Mouse (Mus musculus) erythroid progenitor cell, adult 5-6 weeks (primary cell): ENCODE results near the gene Serpina11. TPM values are rescaled to one million over a fixed set of nuclear protein-coding genes. Genes with fewer than 3 reads are reported as not detected.
"Not testable (repeated sequence)": the region's sequence is repeated elsewhere in the genome, so short reads cannot be mapped to it uniquely, and the experiment has no call there.

ENCODE experiments used
- ATAC-seq: replicated peaks from 2 replicates; pipeline ENCODE4 v1.8.0; 2016; ENCODE audit warnings: moderate number of reproducible peaks, mild to moderate bottlenecking, moderate TSS enrichment, inconsistent platforms; ENCODE audit not compliant: poor library complexity, low FRiP score, severe bottlenecking
- total RNA-seq, 2 experiments: library from RNA; stranded (forward) in 1 of 2; stranded (reverse) in 1 of 2; fragments of 150-400 nt in 1 of 2; fragments of 186-747, 209-891 nt in 1 of 2; gene quantifications; 2 replicates each; pipeline versions ENCODE4 v1.2.3 to v1.2.4; 2015 to 2017; ENCODE audit warnings: low replicate concordance in 2 of 2

Serpina11 gene
- total RNA-seq, 2 experiments from 2014 or later: not detected

- ATAC-seq: no peak
Measured at GRCm38 (mm10) chr12:103977846-103978245, 11.9 kb downstream of the Serpina11 start.

DNA sequence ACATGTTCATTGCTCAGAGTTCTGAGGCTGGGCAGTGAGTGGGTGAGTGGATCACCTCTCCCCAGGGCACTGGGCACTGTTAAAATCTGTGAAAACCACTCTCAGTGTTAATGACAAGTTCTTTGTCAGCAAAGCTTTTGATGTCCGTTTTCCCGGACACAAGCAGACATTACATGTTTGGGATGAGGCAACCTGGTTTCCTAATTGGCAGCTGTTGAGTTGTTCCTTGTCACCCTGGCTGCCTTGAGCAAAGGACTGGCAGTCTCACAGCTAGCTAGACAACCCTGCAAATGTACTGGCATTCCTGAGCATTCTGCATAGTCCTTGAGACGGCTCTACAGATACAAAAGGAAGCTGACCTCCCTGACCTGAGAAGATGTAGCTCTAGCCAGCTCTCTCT lies 12.7 kb downstream of the Serpina11 start:
- no peak for ATAC-seq

DNA sequence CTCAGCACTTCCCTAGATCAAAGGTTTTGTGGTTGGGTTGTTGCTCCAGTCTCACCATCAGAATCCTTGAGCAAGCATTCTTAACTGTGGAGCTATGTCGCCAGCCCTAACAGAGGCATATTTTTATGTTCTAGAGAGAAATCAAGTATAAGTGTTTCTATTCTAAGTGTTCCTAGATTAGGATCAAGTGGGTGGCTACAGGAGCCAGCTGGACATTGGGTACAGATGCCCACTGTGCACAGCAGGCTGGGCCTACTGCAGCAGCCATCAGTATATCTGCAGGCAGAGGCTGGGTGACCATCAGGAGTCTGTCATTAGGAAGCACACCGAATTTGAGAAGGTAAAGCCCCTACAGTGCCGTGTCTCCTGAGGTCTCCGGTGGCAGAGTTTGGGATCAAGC lies 18.7 kb downstream of the Serpina11 start:
- ATAC-seq: no peak

DNA sequence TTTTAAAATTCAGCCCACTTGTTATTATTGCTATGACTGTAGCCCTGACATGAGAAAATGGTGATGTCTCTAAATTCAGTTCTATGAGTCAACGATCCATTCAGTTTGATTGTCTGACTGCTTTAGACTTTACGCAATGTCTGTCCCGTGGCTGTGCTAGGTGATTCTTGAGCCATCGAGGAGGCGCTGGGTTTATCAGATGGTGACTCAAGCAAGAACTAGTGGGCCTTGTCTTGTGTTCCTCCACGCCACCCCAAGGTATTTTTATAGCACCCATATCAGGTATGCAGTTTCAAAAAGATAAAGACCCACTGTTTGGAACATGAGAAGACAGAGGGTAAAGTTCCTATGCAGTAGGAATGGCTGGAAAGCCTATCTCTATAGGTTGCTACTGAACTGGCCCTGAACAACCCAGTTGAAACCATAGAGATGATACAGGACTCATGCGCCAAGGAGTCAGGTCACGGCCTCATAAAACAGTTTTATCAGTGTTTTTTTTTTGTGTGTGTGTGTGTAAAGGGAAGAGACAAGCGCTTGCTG lies 20.1 kb downstream of the Serpina11 start:
- no peak for ATAC-seq

DNA sequence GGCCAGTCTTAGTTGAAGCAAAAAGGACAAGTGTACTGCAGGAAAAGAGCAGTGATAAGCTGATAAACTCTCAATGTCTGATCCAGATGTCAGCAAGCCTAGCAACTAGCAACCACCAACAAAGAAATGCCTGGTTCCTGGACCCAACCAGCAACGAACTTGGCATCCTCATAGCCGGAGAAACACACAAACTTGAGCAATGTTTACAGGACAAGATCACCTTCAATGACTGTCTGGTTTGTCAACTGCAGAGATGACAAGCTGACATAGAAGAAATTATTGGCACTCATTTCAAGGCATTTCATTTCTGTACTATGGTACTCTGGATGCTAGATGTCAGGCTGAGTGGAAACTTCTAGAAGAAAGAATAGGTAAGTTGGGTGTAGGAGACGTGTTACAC lies 23.0 kb downstream of the Serpina11 start:
- ATAC-seq: no peak

DNA sequence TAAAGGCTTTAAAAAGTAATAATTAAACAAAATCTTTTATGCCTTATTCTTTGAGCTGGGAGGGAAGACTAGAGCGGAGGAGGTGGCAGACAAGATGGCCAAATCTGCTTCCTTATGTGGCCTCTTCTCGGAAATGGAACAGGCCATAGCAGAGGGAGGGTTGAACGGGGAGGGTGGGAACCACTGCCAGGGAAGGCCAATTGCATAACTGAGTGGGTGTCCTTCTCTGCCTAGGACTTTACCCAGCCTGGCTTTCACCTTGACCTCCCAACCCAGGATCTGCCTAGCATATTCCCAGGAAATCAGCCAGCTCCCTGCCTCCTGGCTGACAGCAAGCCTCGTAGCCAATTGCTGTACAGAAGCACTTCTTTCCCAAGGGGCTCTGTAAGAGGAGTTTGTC lies 26.5 kb downstream of the Serpina11 start:
- no peak for ATAC-seq

GRCm38 (mm10) chr12:103962860-103963259 lies 26.9 kb downstream of the Serpina11 start:
- no peak for ATAC-seq

GRCm38 (mm10) chr12:103962337-103962736 lies 27.4 kb downstream of the Serpina11 start:
- no peak for ATAC-seq

DNA sequence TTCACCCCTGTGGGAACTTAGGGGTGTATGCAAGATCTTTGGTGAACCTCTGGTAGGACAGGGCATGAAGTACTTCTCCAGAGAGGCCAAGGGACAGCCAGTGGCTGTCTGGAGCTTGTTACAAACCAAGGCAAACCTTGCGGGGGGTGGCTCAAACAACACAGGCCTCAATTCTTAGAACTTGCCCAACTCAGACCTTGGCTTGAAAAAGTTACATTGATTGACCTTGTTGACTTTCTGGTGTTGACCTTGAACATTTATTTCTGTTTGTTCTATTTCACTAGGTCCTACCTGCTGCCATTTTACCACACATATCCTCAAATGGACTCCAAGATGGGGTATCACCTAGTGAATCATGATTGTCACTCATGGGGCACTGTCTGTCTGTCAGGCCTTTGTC lies 28.0 kb downstream of the Serpina11 start:
- no peak for ATAC-seq

DNA sequence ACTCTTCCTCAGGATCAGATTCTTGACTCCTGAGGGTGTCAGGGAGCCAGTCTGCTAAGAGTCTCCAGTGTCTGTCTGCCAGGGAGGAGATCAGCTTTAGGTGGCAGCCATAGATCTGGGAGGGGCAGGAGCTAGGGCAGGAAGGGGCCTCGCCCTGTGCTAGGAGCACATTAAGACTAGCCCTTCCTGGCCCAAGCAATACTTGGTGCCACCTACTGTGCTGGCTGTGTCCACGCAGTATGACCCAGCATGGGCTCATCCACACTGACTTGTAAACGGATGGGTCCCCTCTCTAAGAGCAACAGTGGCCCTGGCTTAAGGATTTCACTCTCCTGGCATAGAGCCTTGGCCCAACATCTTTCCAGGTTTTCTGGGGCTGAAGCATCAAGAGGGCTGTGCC lies 31.0 kb downstream of the Serpina11 start, which contains the start of gene Serpina1e:
Gene Serpina1e, minus strand, starts transcription at position 178 of the 400 bp plus-strand sequence.
- ATAC-seq: no peak

- not testable (repeated sequence) for ATAC-seq
Measured at GRCm38 (mm10) chr12:103956555-103956954, 33.2 kb downstream of the Serpina11 start.

GRCm38 (mm10) chr12:103952972-103953371 lies 36.8 kb downstream of the Serpina11 start:
- not testable (repeated sequence) for ATAC-seq

DNA sequence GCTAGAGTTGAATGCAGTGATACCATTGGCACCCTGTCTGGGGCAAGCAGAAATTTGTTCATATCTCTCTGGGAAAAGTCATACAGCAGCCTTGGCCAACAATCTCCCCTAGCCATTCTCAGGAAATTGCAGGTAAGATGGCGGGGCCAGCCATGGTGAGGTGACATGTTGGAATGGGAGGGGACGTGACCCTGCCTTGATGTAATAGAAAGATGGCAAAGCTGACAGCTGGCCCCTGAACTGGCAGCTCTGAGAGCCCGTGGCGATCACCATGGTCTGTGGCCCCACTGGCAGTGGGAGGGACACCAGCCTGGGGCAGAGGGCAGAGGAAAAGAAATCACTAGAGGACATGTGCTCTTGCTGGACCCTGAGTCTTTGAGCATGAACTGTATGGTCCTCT lies 43.5 kb downstream of the Serpina11 start:
- no peak for ATAC-seq

Other genes with a start within 250 kb of the Serpina11 start
- not detected in 2 replicates for gene Serpina1d, start 216.4 kb downstream of the Serpina11 start, total RNA-seq (2015; ENCODE audit: low replicate concordance)
- gene Serpina1d, start 216.4 kb downstream of the Serpina11 start, total RNA-seq (2017; ENCODE audit: low replicate concordance): not detected in 2 replicates
- not detected in 2 replicates for gene Serpina1b, start 159.6 kb downstream of the Serpina11 start, total RNA-seq (2015; ENCODE audit: low replicate concordance)
- not detected in 2 replicates for gene Serpina1b, start 159.6 kb downstream of the Serpina11 start, total RNA-seq (2017; ENCODE audit: low replicate concordance)
- not detected in 2 replicates for gene Serpina1a, start 126.4 kb downstream of the Serpina11 start, total RNA-seq (2015; ENCODE audit: low replicate concordance)
- not detected in 2 replicates for gene Serpina1a, start 126.4 kb downstream of the Serpina11 start, total RNA-seq (2017; ENCODE audit: low replicate concordance)
- not detected in 2 replicates for gene Serpina1c, start 85.1 kb downstream of the Serpina11 start, total RNA-seq (2015; ENCODE audit: low replicate concordance)
- not detected in 2 replicates for gene Serpina1c, start 85.1 kb downstream of the Serpina11 start, total RNA-seq (2017; ENCODE audit: low replicate concordance)
- gene Serpina1e, start 31.0 kb downstream of the Serpina11 start, total RNA-seq (2015; ENCODE audit: low replicate concordance): not detected in 2 replicates
- gene Serpina1e, start 31.0 kb downstream of the Serpina11 start, total RNA-seq (2017; ENCODE audit: low replicate concordance): not detected in 2 replicates
- not detected in 2 replicates for gene Serpina9, start 23.8 kb upstream of the Serpina11 start, total RNA-seq (2015; ENCODE audit: low replicate concordance)
- not detected in 2 replicates for gene Serpina9, start 23.8 kb upstream of the Serpina11 start, total RNA-seq (2017; ENCODE audit: low replicate concordance)
- gene Serpina12, start 54.5 kb upstream of the Serpina11 start, total RNA-seq (2015; ENCODE audit: low replicate concordance): not detected in 2 replicates
- not detected in 2 replicates for gene Serpina12, start 54.5 kb upstream of the Serpina11 start, total RNA-seq (2017; ENCODE audit: low replicate concordance)
- gene Serpina5, start 111.2 kb upstream of the Serpina11 start, total RNA-seq (2015; ENCODE audit: low replicate concordance): not detected in 2 replicates
- not detected in 2 replicates for gene Serpina5, start 111.2 kb upstream of the Serpina11 start, total RNA-seq (2017; ENCODE audit: low replicate concordance)
- not detected in 2 replicates for gene Serpina3a, start 122.8 kb upstream of the Serpina11 start, total RNA-seq (2015; ENCODE audit: low replicate concordance)
- gene Serpina3a, start 122.8 kb upstream of the Serpina11 start, total RNA-seq (2017; ENCODE audit: low replicate concordance): not detected in 2 replicates
- gene Serpina3b, start 138.0 kb upstream of the Serpina11 start, total RNA-seq (2015; ENCODE audit: low replicate concordance): not detected in 2 replicates
- gene Serpina3b, start 138.0 kb upstream of the Serpina11 start, total RNA-seq (2017; ENCODE audit: low replicate concordance): not detected in 2 replicates
- gene Serpina3c, start 163.9 kb upstream of the Serpina11 start, total RNA-seq (2015; ENCODE audit: low replicate concordance): not detected in 2 replicates
- not detected in 2 replicates for gene Serpina3c, start 163.9 kb upstream of the Serpina11 start, total RNA-seq (2017; ENCODE audit: low replicate concordance)
- 10.8 TPM in 1 of 2 replicates, not detected in the other for gene Serpina3f, start 224.6 kb upstream of the Serpina11 start, total RNA-seq (2015; ENCODE audit: low replicate concordance)
- 1.2 and 1.3 TPM in 2 replicates for gene Serpina3f, start 224.6 kb upstream of the Serpina11 start, total RNA-seq (2017; ENCODE audit: low replicate concordance)
- gene Serpina3g, start 246.3 kb upstream of the Serpina11 start, total RNA-seq (2015; ENCODE audit: low replicate concordance): 4.7 TPM in 1 of 2 replicates, not detected in the other
- 2.6 and 3.3 TPM in 2 replicates for gene Serpina3g, start 246.3 kb upstream of the Serpina11 start, total RNA-seq (2017; ENCODE audit: low replicate concordance)